Mouse (Mus musculus) intestine, embryonic 15.5 days (tissue): ENCODE results near the gene Vmn2r83. TPM values are rescaled to one million over a fixed set of nuclear protein-coding genes. Genes with fewer than 3 reads are reported as not detected.
A peak's percentile ranks its signal among the peaks of the same experiment; 100 is the strongest.

Source experiments
- ATAC-seq: fragments of 200-750 bp; cut with Nextera tagmentation; 2 replicates; pipeline ENCODE4 v1.8.0; 2017; ENCODE audit warnings: moderate TSS enrichment, moderate library complexity
- H3K27ac ChIP-seq: fragments of 300-500 bp; sonication (generic); 2 replicates; pipeline ENCODE4 v1.5.1; 2015; ENCODE audit warnings: mild to moderate bottlenecking, inconsistent platforms
- H3K27me3 ChIP-seq: fragments of 300-500 bp; sonication (generic); replicated peaks from 2 replicates; pipeline ENCODE4 v1.6.1; 2015; ENCODE audit warnings: inconsistent platforms
- H3K36me3 ChIP-seq: fragments of 300-500 bp; sonication (generic); 2 replicates; pipeline ENCODE4 v1.6.1; 2015; ENCODE audit warnings: inconsistent platforms
- H3K4me1 ChIP-seq: fragments of 300-500 bp; sonication (generic); replicated peaks from 2 replicates; pipeline ENCODE4 v1.6.1; 2015; ENCODE audit warnings: inconsistent platforms
- H3K4me2 ChIP-seq: fragments of 300-500 bp; sonication (generic); replicated peaks from 2 replicates; pipeline ENCODE4 v1.6.1; 2015; ENCODE audit warnings: mild to moderate bottlenecking, inconsistent platforms
- H3K4me3 ChIP-seq: fragments of 300-500 bp; sonication (generic); replicated peaks from 2 replicates; pipeline ENCODE4 v1.5.1; 2015; ENCODE audit warnings: inconsistent platforms
- H3K9ac ChIP-seq: fragments of 300-500 bp; sonication (generic); 2 replicates; pipeline ENCODE4 v1.6.1; 2015; ENCODE audit warnings: inconsistent platforms
- H3K9me3 ChIP-seq: fragments of 300-500 bp; sonication (generic); 2 replicates; pipeline ENCODE4 v1.6.1; 2016; ENCODE audit warnings: inconsistent platforms
- WGBS: fragments of 180-500 bp; shearing (Covaris S2); methylation state at CpG from one replicate; pipeline ENCODE4 v1.1.7; 2015; 5-methylcytosine and 5-hydroxymethylcytosine counted together
- polyA plus RNA-seq: library from polyadenylated mRNA; unstranded; fragments of >200 nt; fragmentation: Nextera tagmentation; extraction: Ambion mirVana; gene quantifications from 2 replicates; pipeline ENCODE4 v1.2.1, GENCODE M21; 2015

The Vmn2r83 gene
- polyA plus RNA-seq, 1 experiment from 2014 or later = not detected

GRCm38 (mm10) chr10:79530241-79530640 is 61.7 kb downstream of the Vmn2r83 start:
- H3K27ac ChIP-seq = no peak overlapping the region
- H3K27me3 ChIP-seq = no peaks in the 10 kb centered on the region
- no peak overlapping the region; the same call in 1 of the 2 replicates for H3K4me2 ChIP-seq
- ATAC-seq = no peak
- 0 out of 2 replicates have a peak, but pooled peaks cover 8% of the 10 kb centered on the region for H3K4me1 ChIP-seq
- H3K4me3 ChIP-seq = no peak overlapping the region
- no peaks in the 10 kb centered on the region for H3K9me3 ChIP-seq
- H3K36me3 ChIP-seq = 0 out of 2 replicates have a peak, but pooled peaks cover 12% of the 10 kb centered on the region
- WGBS = 64% methylated on average over 8 of the region's 8 CpGs
- H3K9ac ChIP-seq = no peak overlapping the region

DNA sequence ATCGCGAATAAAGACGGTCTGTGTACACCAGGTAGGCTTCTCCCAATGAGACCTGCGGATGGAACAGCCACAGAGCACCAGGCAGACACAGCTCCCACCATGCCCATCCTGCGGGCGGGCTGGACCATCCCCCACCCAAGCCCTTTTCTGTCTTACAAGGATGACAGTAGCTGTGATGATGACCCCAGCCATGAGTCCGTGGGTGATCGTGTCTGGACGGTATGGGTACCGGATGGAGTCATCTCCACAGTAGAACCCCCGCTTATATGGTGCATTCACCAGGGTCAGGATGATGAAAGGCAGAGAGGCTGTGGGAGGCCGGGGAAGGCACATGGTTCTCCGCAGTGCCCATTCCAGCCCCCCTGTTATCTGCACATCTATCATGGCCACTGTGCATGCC is 62.2 kb downstream of the Vmn2r83 start:
- H3K4me3 ChIP-seq = no peak overlapping the region
- no peak overlapping the region for H3K9ac ChIP-seq
- no peak overlapping the region for H3K27ac ChIP-seq
- H3K27me3 ChIP-seq = no peaks in the 10 kb centered on the region
- WGBS = 92% methylated on average over 13 of the region's 13 CpGs
- 0 out of 2 replicates have a peak, but pooled peaks cover 12% of the 10 kb centered on the region for H3K36me3 ChIP-seq
- H3K4me1 ChIP-seq = 0 out of 2 replicates have a peak, but pooled peaks cover 8% of the 10 kb centered on the region
- no peak overlapping the region; the same call in 1 of the 2 replicates for H3K4me2 ChIP-seq
- H3K9me3 ChIP-seq = no peaks in the 10 kb centered on the region
- no peak for ATAC-seq

- Histone ChIP-seq H3K4me3 (peak overlapping the region; percentile 59), H3K4me1 (0 out of 2 replicates have a peak, but pooled peaks cover 8% of the 10 kb centered on the region), H3K9me3 (no peaks in the 10 kb centered on the region), H3K9ac (0 out of 2 replicates have a peak overlapping the region, but pooled peaks have one; percentile 1), H3K4me2 (peak overlapping the region; percentile 93), H3K27ac (no peak overlapping the region; the same call in 1 of the 2 replicates), H3K27me3 (no peaks in the 10 kb centered on the region), H3K36me3 (0 out of 2 replicates have a peak, but pooled peaks cover 10% of the 10 kb centered on the region)
- WGBS = 67% methylated on average over 3 of the region's 3 CpGs
- ATAC-seq = no peak
These were observed 63.1 kb downstream of the Vmn2r83 start for GRCm38 (mm10) chr10:79531593-79531992.

- peak overlapping the region; percentile 66 for H3K9ac ChIP-seq
- peak overlapping the region; percentile 59 for H3K4me3 ChIP-seq
- H3K9me3 ChIP-seq = no peaks in the 10 kb centered on the region
- 0 out of 2 replicates have a peak, but pooled peaks cover 8% of the 10 kb centered on the region for H3K4me1 ChIP-seq
- ATAC-seq = peak; percentile 60
- WGBS = 25% methylated on average over 3 of the region's 3 CpGs
- peak overlapping the region; percentile 93 for H3K4me2 ChIP-seq
- H3K27ac ChIP-seq = peak overlapping the region; percentile 93
- no peaks in the 10 kb centered on the region for H3K27me3 ChIP-seq
- 0 out of 2 replicates have a peak, but pooled peaks cover 6% of the 10 kb centered on the region for H3K36me3 ChIP-seq
These were observed 64.1 kb downstream of the Vmn2r83 start for GRCm38 (mm10) chr10:79532678-79533077.

- Histone ChIP-seq H3K9me3 (no peaks in the 10 kb centered on the region), H3K27ac (peak within 1 kb of the TSS; percentile 93), H3K36me3 (0 out of 2 replicates have a peak, but pooled peaks cover 6% of the 10 kb centered on the region), H3K4me2 (peak within 1 kb of the TSS; percentile 93), H3K4me3 (peak within 1 kb of the TSS; percentile 59), H3K27me3 (no peaks in the 10 kb centered on the region), H3K9ac (peak within 1 kb of the TSS; percentile 66), H3K4me1 (0 out of 2 replicates have a peak, but pooled peaks cover 8% of the 10 kb centered on the region)
- ATAC-seq = peak; percentile 92
- under 1% methylated on average over 52 of the region's 52 CpGs for WGBS
These were observed 64.8 kb downstream of the Vmn2r83 start, which contains the start of gene Plpp2 for GRCm38 (mm10) chr10:79533126-79533911. Gene Plpp2 (minus strand): TSS chr10:79533796.

DNA sequence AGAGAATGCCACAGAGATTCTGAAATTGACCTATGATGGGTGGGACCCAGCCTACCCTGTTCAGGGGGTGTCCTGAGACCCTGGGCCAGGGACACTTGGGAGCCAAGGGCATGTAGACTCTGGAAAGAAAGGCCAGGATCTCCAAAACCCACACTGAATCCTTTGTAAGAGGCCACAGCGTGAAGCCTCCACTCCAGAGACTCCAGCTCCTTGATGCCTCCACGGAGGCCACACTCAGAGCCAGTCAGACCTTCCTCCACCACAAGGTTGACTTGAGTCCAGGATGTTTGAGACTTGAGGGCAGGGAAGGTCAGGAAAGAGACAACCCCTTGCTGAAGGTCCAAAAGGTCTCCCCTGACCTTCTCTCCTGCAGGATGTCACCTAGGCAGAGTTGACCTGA is 65.9 kb downstream of the Vmn2r83 start:
- 0 out of 2 replicates have a peak, but pooled peaks cover 8% of the 10 kb centered on the region for H3K4me1 ChIP-seq

DNA sequence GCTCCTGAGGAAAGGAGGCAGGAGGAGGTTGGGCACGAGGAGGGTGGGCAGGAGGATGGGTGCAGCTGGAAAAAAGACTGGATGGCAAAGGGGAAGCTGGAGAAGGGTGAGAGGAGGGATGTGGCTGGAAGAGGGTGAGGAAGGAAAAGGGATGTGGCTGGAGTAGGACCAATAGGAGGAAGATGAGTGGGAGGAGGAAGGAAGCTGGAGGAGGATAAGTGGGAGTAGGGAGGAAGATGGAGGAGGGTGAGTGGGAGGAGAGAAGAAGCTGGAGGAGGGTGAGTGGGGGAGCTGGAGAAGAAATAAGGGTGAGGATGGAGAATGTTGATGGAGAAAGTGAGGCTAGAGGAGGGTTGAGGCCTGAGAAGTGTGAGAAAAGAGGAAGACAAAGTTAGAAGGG is 66.9 kb downstream of the Vmn2r83 start:
- peaks cover 9% of the 10 kb centered on the region; the same call in 1 of the 2 replicates for H3K36me3 ChIP-seq
- no peaks in the 10 kb centered on the region for H3K27me3 ChIP-seq
- no peak overlapping the region for H3K27ac ChIP-seq
- WGBS = 48% methylated on average over 1 of the region's 1 CpGs
- no peaks in the 10 kb centered on the region for H3K9me3 ChIP-seq
- 0 out of 2 replicates have a peak, but pooled peaks cover 4% of the 10 kb centered on the region for H3K4me1 ChIP-seq
- H3K4me2 ChIP-seq = no peak overlapping the region
- no peak overlapping the region for H3K4me3 ChIP-seq
- no peak for ATAC-seq
- no peak overlapping the region for H3K9ac ChIP-seq

More for the DNA sequence above, 65.9 kb downstream of the Vmn2r83 start:
- Histone ChIP-seq H3K36me3 (0 out of 2 replicates have a peak, but pooled peaks cover 6% of the 10 kb centered on the region), H3K27ac (no peak overlapping the region), H3K27me3 (no peaks in the 10 kb centered on the region), H3K4me3 (no peak overlapping the region), H3K9ac (no peak overlapping the region), H3K9me3 (no peaks in the 10 kb centered on the region), H3K4me2 (peak overlapping the region; percentile 93; the same call in 1 of the 2 replicates)
- no peak for ATAC-seq
- 86% methylated on average over 2 of the region's 2 CpGs for WGBS

- Histone ChIP-seq H3K4me3 (no peak overlapping the region), H3K27me3 (no peaks in the 10 kb centered on the region), H3K9ac (no peak overlapping the region), H3K36me3 (peaks cover 16% of the 10 kb centered on the region), H3K27ac (no peak overlapping the region), H3K4me1 (0 out of 2 replicates have a peak, but pooled peaks cover 4% of the 10 kb centered on the region), H3K9me3 (no peaks in the 10 kb centered on the region), H3K4me2 (no peak overlapping the region)
- WGBS = 73% methylated on average over 12 of the region's 12 CpGs
- ATAC-seq = no peak
These were observed 68.0 kb downstream of the Vmn2r83 start for GRCm38 (mm10) chr10:79536461-79537080.

DNA sequence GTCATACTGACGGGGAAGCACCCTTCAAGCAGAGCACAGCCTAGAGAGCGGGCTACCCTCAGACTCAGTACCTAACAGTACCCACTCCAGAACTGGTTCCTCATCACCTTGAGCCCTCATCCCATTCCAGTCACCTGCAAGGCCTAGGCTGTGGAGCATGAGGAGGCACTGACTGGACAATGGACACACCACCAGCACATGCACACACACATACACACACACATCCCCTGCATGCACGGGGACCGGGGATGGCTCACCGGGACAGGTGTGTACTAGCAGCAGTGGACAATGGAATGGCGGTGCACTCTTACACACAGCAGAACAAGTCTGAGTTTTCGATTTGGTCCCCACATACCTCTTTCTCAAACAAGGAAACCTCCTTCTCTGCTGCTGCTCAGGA is 68.7 kb downstream of the Vmn2r83 start:
- Histone ChIP-seq H3K4me2 (no peak overlapping the region), H3K9me3 (no peaks in the 10 kb centered on the region), H3K27ac (no peak overlapping the region), H3K4me3 (no peak overlapping the region), H3K36me3 (peaks cover 20% of the 10 kb centered on the region), H3K4me1 (0 out of 2 replicates have a peak, but pooled peaks cover 4% of the 10 kb centered on the region), H3K9ac (no peak overlapping the region), H3K27me3 (no peaks in the 10 kb centered on the region)
- 88% methylated on average over 7 of the region's 7 CpGs for WGBS
- ATAC-seq = no peak

GRCm38 (mm10) chr10:79537781-79538180 is 69.2 kb downstream of the Vmn2r83 start:
- no peak for ATAC-seq
- H3K9ac ChIP-seq = no peak overlapping the region
- 94% methylated on average over 2 of the region's 2 CpGs for WGBS

DNA sequence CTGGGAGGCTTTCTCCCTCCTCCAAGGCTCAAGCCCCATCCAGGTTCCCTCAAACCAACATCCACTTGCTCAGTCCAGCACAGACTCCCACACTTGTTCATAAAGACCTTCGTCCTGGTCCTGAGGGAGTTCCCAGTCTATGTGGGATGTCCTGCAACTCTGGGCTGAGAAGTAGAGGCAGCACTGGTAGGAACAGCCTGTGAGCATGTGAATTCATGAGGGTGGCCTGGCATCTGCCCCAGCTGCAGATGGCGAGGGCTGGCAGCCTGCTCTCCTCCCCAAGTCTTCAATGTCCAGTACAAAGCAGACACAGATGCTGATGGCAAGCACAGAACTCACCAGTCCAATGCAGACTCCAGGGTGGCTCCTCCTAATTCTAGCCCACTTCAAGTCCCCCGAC is 69.8 kb downstream of the Vmn2r83 start:
- ATAC-seq = no peak
- WGBS = 87% methylated on average over 3 of the region's 3 CpGs

More at GRCm38 (mm10) chr10:79537781-79538180, 69.2 kb downstream of the Vmn2r83 start:
- H3K36me3 ChIP-seq = peaks cover 24% of the 10 kb centered on the region
- H3K4me3 ChIP-seq = no peak overlapping the region
- H3K27ac ChIP-seq = no peak overlapping the region
- no peaks in the 10 kb centered on the region for H3K27me3 ChIP-seq
- H3K4me2 ChIP-seq = no peak overlapping the region
- no peaks in the 10 kb centered on the region for H3K9me3 ChIP-seq
- H3K4me1 ChIP-seq = 0 out of 2 replicates have a peak, but pooled peaks cover 3% of the 10 kb centered on the region

DNA sequence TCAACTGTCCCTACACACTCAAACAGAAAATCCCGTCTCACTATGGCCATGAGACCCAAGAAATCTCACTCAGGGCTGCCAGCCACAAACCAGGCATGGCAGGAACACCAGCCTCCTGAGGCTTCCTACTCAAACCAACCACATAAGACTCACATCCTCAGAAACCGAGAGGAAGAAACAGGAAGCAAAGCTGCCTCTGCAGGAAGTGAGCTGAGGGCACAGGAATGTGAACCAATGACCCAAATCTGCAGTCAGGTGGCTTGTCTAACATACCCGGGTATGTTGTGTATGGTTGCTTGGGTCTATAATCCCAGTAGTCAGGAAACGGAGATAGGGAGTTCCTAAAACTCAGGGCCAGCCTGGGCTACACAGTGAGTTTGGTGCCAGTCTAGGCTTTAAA is 70.3 kb downstream of the Vmn2r83 start:
- Histone ChIP-seq H3K4me2 (no peak overlapping the region), H3K9me3 (no peaks in the 10 kb centered on the region), H3K4me1 (0 out of 2 replicates have a peak, but pooled peaks cover under 1% of the 10 kb centered on the region), H3K9ac (no peak overlapping the region), H3K27ac (no peak overlapping the region), H3K27me3 (no peaks in the 10 kb centered on the region), H3K4me3 (no peak overlapping the region), H3K36me3 (peaks cover 33% of the 10 kb centered on the region)
- WGBS = 53% methylated on average over 4 of the region's 4 CpGs
- ATAC-seq = no peak

More for the DNA sequence above, 69.8 kb downstream of the Vmn2r83 start:
- H3K4me2 ChIP-seq = no peak overlapping the region
- no peak overlapping the region for H3K9ac ChIP-seq
- H3K4me1 ChIP-seq = no peaks in the 10 kb centered on the region
- peaks cover 27% of the 10 kb centered on the region for H3K36me3 ChIP-seq
- H3K9me3 ChIP-seq = no peaks in the 10 kb centered on the region
- no peak overlapping the region for H3K27ac ChIP-seq
- no peaks in the 10 kb centered on the region for H3K27me3 ChIP-seq
- H3K4me3 ChIP-seq = no peak overlapping the region
